Mouse (Mus musculus): ENCODE measurements around the gene Car6. TPM values are rescaled to one million over a fixed set of nuclear protein-coding genes. Genes with fewer than 3 reads are reported as not detected.

The Car6 gene
- polyA plus RNA-seq, 1 experiment from 2014 or later = not detected

- Histone ChIP-seq H3K9me3 (replicated peaks; ENCODE audit: low read length) (no peaks in the 10 kb centered on the region), H3K4me3 (replicated peaks; ENCODE audit: low read depth, low read length) (no peak overlapping the region), H3K27me3 (ENCODE audit: insufficient read depth, low read length) (no peaks in the 10 kb centered on the region), H3K9ac (ENCODE audit: low read depth, low read length) (no peak overlapping the region), H3K4me1 (replicated peaks; ENCODE audit: insufficient read depth, low read length) (0 out of 2 replicates have a peak, but pooled peaks cover 9% of the 10 kb centered on the region), H3K4me2 (ENCODE audit: low read length) (no peak overlapping the region), H3K27ac (peak overlapping the region; percentile 55), H3K36me3 (ENCODE audit: insufficient read depth, low read length) (no peaks in the 10 kb centered on the region)
- WGBS = 11% methylated on average over 21 of the region's 21 CpGs
- TF ChIP-seq CTCF (IDR thresholded peaks at IDR 0.05; ENCODE audit: low read depth) = peak; percentile 26; the same call in 1 of the 2 replicates
- DNase-seq (ENCODE audit: low spot score) (peak; percentile 46), ATAC-seq (replicated peaks; ENCODE audit: low FRiP score, low read depth) (peak; percentile 51; the same call in 1 of the 2 replicates)
Measured at GRCm38 (mm10) chr4:150230460-150231407, 29.6 kb upstream of the Car6 start.

- Histone ChIP-seq H3K4me1 (replicated peaks; ENCODE audit: insufficient read depth, low read length) (0 out of 2 replicates have a peak, but pooled peaks cover 9% of the 10 kb centered on the region), H3K27ac (peak overlapping the region; percentile 55; the same call in 1 of the 2 replicates), H3K9ac (ENCODE audit: low read depth, low read length) (no peak overlapping the region), H3K4me2 (ENCODE audit: low read length) (no peak overlapping the region), H3K27me3 (ENCODE audit: insufficient read depth, low read length) (no peaks in the 10 kb centered on the region), H3K36me3 (ENCODE audit: insufficient read depth, low read length) (no peaks in the 10 kb centered on the region), H3K9me3 (replicated peaks; ENCODE audit: low read length) (no peaks in the 10 kb centered on the region), H3K4me3 (replicated peaks; ENCODE audit: low read depth, low read length) (no peak overlapping the region)
- ATAC-seq (replicated peaks; ENCODE audit: low FRiP score, low read depth) (no peak), DNase-seq (ENCODE audit: low spot score) (no peak)
- TF ChIP-seq CTCF (IDR thresholded peaks at IDR 0.05; ENCODE audit: low read depth) = no peak
- 22% methylated on average over 13 of the region's 15 CpGs for WGBS
Measured at GRCm38 (mm10) chr4:150229747-150230390, 28.7 kb upstream of the Car6 start.

- ATAC-seq (replicated peaks; ENCODE audit: low FRiP score, low read depth) (no peak), DNase-seq (ENCODE audit: low spot score) (no peak)
- 43% methylated on average over 7 of the region's 7 CpGs for WGBS
Measured at GRCm38 (mm10) chr4:150228581-150229348, 27.6 kb upstream of the Car6 start.

GRCm38 (mm10) chr4:150226818-150227688 lies 25.9 kb upstream of the Car6 start:
- no peak overlapping the region for H3K9ac ChIP-seq (ENCODE audit: low read depth, low read length)
- no peaks in the 10 kb centered on the region for H3K36me3 ChIP-seq (ENCODE audit: insufficient read depth, low read length)
- ATAC-seq (replicated peaks; ENCODE audit: low FRiP score, low read depth) (no peak), DNase-seq (ENCODE audit: low spot score) (no peak)
- no peak overlapping the region for H3K4me3 ChIP-seq (replicated peaks; ENCODE audit: low read depth, low read length)
- H3K27me3 ChIP-seq (ENCODE audit: insufficient read depth, low read length) = no peaks in the 10 kb centered on the region
- no peaks in the 10 kb centered on the region for H3K9me3 ChIP-seq (replicated peaks; ENCODE audit: low read length)
- TF ChIP-seq CTCF (IDR thresholded peaks at IDR 0.05; ENCODE audit: low read depth) = no peak
- no peak overlapping the region for H3K27ac ChIP-seq
- 60% methylated on average over 7 of the region's 7 CpGs for WGBS
- H3K4me2 ChIP-seq (ENCODE audit: low read length) = no peak overlapping the region
- H3K4me1 ChIP-seq (replicated peaks; ENCODE audit: insufficient read depth, low read length) = 0 out of 2 replicates have a peak, but pooled peaks cover 9% of the 10 kb centered on the region

More at GRCm38 (mm10) chr4:150228581-150229348, 27.6 kb upstream of the Car6 start:
- H3K4me1 ChIP-seq (replicated peaks; ENCODE audit: insufficient read depth, low read length) = 0 out of 2 replicates have a peak, but pooled peaks cover 9% of the 10 kb centered on the region
- H3K9me3 ChIP-seq (replicated peaks; ENCODE audit: low read length) = no peaks in the 10 kb centered on the region
- H3K27me3 ChIP-seq (ENCODE audit: insufficient read depth, low read length) = no peaks in the 10 kb centered on the region
- H3K36me3 ChIP-seq (ENCODE audit: insufficient read depth, low read length) = no peaks in the 10 kb centered on the region
- TF ChIP-seq CTCF (IDR thresholded peaks at IDR 0.05; ENCODE audit: low read depth) = no peak
- H3K9ac ChIP-seq (ENCODE audit: low read depth, low read length) = no peak overlapping the region
- no peak overlapping the region for H3K4me2 ChIP-seq (ENCODE audit: low read length)
- H3K4me3 ChIP-seq (replicated peaks; ENCODE audit: low read depth, low read length) = no peak overlapping the region
- H3K27ac ChIP-seq = no peak overlapping the region

GRCm38 (mm10) chr4:150225700-150226099 lies 24.6 kb upstream of the Car6 start:
- no peak overlapping the region for H3K27ac ChIP-seq
- TF ChIP-seq CTCF (IDR thresholded peaks at IDR 0.05; ENCODE audit: low read depth) = no peak
- 0 out of 2 replicates have a peak, but pooled peaks cover 6% of the 10 kb centered on the region for H3K4me1 ChIP-seq (replicated peaks; ENCODE audit: insufficient read depth, low read length)
- no peaks in the 10 kb centered on the region for H3K36me3 ChIP-seq (ENCODE audit: insufficient read depth, low read length)
- no peak overlapping the region for H3K9ac ChIP-seq (ENCODE audit: low read depth, low read length)
- ATAC-seq (replicated peaks; ENCODE audit: low FRiP score, low read depth) = no peak
- WGBS = 97% methylated on average over 1 of the region's 1 CpGs
- H3K4me2 ChIP-seq (ENCODE audit: low read length) = no peak overlapping the region
- H3K9me3 ChIP-seq (replicated peaks; ENCODE audit: low read length) = no peaks in the 10 kb centered on the region
- H3K27me3 ChIP-seq (ENCODE audit: insufficient read depth, low read length) = no peaks in the 10 kb centered on the region
- H3K4me3 ChIP-seq (replicated peaks; ENCODE audit: low read depth, low read length) = no peak overlapping the region
- no peak for DNase-seq (ENCODE audit: low spot score)
